Mouse (Mus musculus) intestine, embryonic 15.5 days (tissue): ENCODE measurements at regions not wholly inside any gene's neighbourhood (a gene's known extent, or its start where the extent isn't known, plus 50 kb on each side); places are given as distances from the start of the nearest gene placed in this dataset.

Experiments used
- ATAC-seq: fragments of 200-750 bp; cut with Nextera tagmentation; 2 replicates; pipeline ENCODE4 v1.8.0; 2017; ENCODE audit warnings: moderate TSS enrichment, moderate library complexity
- H3K27ac ChIP-seq: fragments of 300-500 bp; sonication (generic); 2 replicates; pipeline ENCODE4 v1.5.1; 2015; ENCODE audit warnings: mild to moderate bottlenecking, inconsistent platforms
- H3K27me3 ChIP-seq: fragments of 300-500 bp; sonication (generic); replicated peaks from 2 replicates; pipeline ENCODE4 v1.6.1; 2015; ENCODE audit warnings: inconsistent platforms
- H3K36me3 ChIP-seq: fragments of 300-500 bp; sonication (generic); 2 replicates; pipeline ENCODE4 v1.6.1; 2015; ENCODE audit warnings: inconsistent platforms
- H3K4me1 ChIP-seq: fragments of 300-500 bp; sonication (generic); replicated peaks from 2 replicates; pipeline ENCODE4 v1.6.1; 2015; ENCODE audit warnings: inconsistent platforms
- H3K4me2 ChIP-seq: fragments of 300-500 bp; sonication (generic); replicated peaks from 2 replicates; pipeline ENCODE4 v1.6.1; 2015; ENCODE audit warnings: mild to moderate bottlenecking, inconsistent platforms
- H3K4me3 ChIP-seq: fragments of 300-500 bp; sonication (generic); replicated peaks from 2 replicates; pipeline ENCODE4 v1.5.1; 2015; ENCODE audit warnings: inconsistent platforms
- H3K9ac ChIP-seq: fragments of 300-500 bp; sonication (generic); 2 replicates; pipeline ENCODE4 v1.6.1; 2015; ENCODE audit warnings: inconsistent platforms
- H3K9me3 ChIP-seq: fragments of 300-500 bp; sonication (generic); 2 replicates; pipeline ENCODE4 v1.6.1; 2016; ENCODE audit warnings: inconsistent platforms
- WGBS: fragments of 180-500 bp; shearing (Covaris S2); methylation state at CpG from one replicate; pipeline ENCODE4 v1.1.7; 2015; 5-methylcytosine and 5-hydroxymethylcytosine counted together

GRCm38 (mm10) chr5:119615681-119616080, 54.8 kb upstream of the Tbx3 start:
- no peaks in the 10 kb centered on the region for H3K9me3 ChIP-seq
- peaks cover 25% of the 10 kb centered on the region for H3K4me1 ChIP-seq
- no peaks in the 10 kb centered on the region for H3K27me3 ChIP-seq
- H3K4me3 ChIP-seq = no peak overlapping the region
- no peak overlapping the region for H3K9ac ChIP-seq
- no peak overlapping the region for H3K4me2 ChIP-seq
- H3K36me3 ChIP-seq = no peaks in the 10 kb centered on the region
- H3K27ac ChIP-seq = no peak overlapping the region
- 35% methylated on average over 5 of the region's 5 CpGs for WGBS
- 0 out of 2 replicates have a peak, but pooled peaks have one; percentile 34 for ATAC-seq

GRCm38 (mm10) chr5:119617856-119618255, 52.6 kb upstream of the Tbx3 start:
- ATAC-seq = no peak
- peaks cover 18% of the 10 kb centered on the region for H3K4me1 ChIP-seq
- no peaks in the 10 kb centered on the region for H3K9me3 ChIP-seq
- H3K27ac ChIP-seq = no peak overlapping the region
- H3K27me3 ChIP-seq = no peaks in the 10 kb centered on the region
- no peak overlapping the region for H3K4me2 ChIP-seq
- 95% methylated on average over 2 of the region's 2 CpGs for WGBS
- H3K4me3 ChIP-seq = no peak overlapping the region
- H3K36me3 ChIP-seq = no peaks in the 10 kb centered on the region
- H3K9ac ChIP-seq = no peak overlapping the region

GRCm38 (mm10) chr5:119619906-119620305, 50.6 kb upstream of the Tbx3 start:
- no peak for ATAC-seq
- no peak overlapping the region for H3K4me2 ChIP-seq
- 25% methylated on average over 8 of the region's 8 CpGs for WGBS
- H3K4me3 ChIP-seq = no peak overlapping the region
- no peaks in the 10 kb centered on the region for H3K9me3 ChIP-seq
- peaks cover 19% of the 10 kb centered on the region for H3K4me1 ChIP-seq
- H3K27ac ChIP-seq = no peak overlapping the region
- no peak overlapping the region for H3K9ac ChIP-seq
- no peaks in the 10 kb centered on the region for H3K36me3 ChIP-seq
- no peaks in the 10 kb centered on the region for H3K27me3 ChIP-seq
